Mouse (Mus musculus): ENCODE results near the gene Fam102b.

Gene Fam102b

GRCm38 (mm10) chr3:109021720-109022516 lies 5.5 kb downstream of the Fam102b start:
- in situ Hi-C loops (cut with MboI; ENCODE audit: low pct_unique_long_range_greater_than_20kb in 1 of 2, low sequenced_read_pairs in 2 of 2, unreplicated experiment in 1 of 2) = no loop called here

- in situ Hi-C loops (cut with MboI; ENCODE audit: low pct_unique_long_range_greater_than_20kb in 1 of 2, low sequenced_read_pairs in 2 of 2, unreplicated experiment in 1 of 2) = no loop called here
Measured at GRCm38 (mm10) chr3:109018336-109018735, 9.1 kb downstream of the Fam102b start.

DNA sequence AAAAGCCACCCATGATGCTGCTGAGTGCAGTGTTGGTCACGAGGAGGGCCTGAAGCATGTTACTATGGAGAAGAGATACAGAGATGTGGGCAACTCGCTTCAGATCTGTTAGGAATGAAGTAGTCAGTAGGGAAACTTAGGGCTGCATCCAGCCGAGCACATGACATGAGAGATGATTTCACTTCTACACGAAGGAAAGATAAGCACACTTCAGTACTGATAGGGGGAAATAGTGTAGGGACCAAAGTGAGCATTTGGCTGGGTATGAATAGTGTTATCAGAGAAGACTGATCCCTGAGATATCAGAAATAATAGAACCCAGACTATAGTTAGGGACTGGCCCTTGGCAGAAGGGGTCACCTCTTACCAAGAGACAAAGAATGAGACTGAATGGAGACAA lies 14.8 kb downstream of the Fam102b start:
- in situ Hi-C loops (cut with MboI; ENCODE audit: low pct_unique_long_range_greater_than_20kb in 1 of 2, low sequenced_read_pairs in 2 of 2, unreplicated experiment in 1 of 2) = no loop called here

DNA sequence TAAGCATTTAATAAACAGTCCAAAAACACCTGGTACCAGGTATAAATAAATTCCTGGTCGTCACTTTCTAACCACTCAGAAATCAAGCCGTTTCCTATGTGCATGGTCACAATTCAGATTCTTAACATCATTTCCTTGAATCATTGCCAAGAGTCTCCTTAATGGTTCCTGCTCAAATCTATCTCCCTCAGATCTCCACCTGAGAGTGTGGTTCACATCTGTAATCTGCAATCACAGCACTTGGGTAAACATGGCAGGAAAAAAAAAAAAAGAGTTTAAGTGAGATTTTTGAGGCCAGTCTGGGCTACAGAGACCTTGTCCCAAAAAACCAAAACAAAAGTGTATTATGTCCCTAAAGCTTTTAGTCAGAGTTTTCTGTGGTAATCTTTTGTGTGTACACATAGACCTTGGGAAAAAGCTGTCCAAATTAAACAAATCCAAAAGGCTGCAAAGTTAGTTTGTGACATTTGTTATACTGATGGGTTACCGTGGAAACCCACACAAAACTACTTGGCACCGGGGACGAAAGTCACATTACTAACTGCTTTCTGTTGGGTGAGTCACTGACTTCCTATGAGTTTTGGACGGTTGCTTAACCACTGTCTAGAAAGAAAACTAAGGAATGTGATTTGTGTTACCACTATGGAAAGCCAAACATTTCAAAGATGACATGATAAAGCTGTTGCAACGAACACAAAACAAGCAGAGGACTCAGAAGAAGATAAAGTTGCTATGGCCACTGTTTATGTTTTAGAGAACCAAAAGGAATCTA lies 16.7 kb downstream of the Fam102b start:
- in situ Hi-C loops (cut with MboI; ENCODE audit: low pct_unique_long_range_greater_than_20kb in 1 of 2, low sequenced_read_pairs in 2 of 2, unreplicated experiment in 1 of 2) = no loop called here

- in situ Hi-C loops (cut with MboI; ENCODE audit: low pct_unique_long_range_greater_than_20kb in 1 of 2, low sequenced_read_pairs in 2 of 2, unreplicated experiment in 1 of 2) = no loop called here
Measured at GRCm38 (mm10) chr3:109008180-109008579, 19.2 kb downstream of the Fam102b start.

- in situ Hi-C loops (cut with MboI; ENCODE audit: low pct_unique_long_range_greater_than_20kb in 1 of 2, low sequenced_read_pairs in 2 of 2, unreplicated experiment in 1 of 2) = no loop called here
Measured at GRCm38 (mm10) chr3:109005777-109006176, 21.6 kb downstream of the Fam102b start.

DNA sequence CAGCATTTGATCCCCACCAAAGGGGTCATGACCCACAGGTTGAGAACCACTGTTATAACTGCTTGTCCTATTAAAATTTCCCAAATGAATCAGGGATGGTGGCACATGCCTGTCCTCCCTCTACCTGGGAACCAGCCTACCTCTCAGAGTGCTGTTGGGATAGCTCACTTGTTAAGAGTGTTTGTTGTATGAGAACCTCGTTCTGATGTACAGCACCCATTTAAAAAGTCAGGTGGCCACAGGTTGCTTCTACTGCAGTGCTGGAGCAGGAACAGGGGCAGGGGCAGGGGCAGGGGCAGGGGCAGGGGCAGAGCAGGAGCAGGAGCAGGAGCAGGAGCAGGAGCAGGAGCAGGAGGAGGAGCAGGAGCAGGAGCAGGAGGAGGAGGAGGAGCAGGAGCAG lies 28.2 kb downstream of the Fam102b start:
- in situ Hi-C loops (cut with MboI; ENCODE audit: low pct_unique_long_range_greater_than_20kb in 1 of 2, low sequenced_read_pairs in 2 of 2, unreplicated experiment in 1 of 2) = no loop called here

DNA sequence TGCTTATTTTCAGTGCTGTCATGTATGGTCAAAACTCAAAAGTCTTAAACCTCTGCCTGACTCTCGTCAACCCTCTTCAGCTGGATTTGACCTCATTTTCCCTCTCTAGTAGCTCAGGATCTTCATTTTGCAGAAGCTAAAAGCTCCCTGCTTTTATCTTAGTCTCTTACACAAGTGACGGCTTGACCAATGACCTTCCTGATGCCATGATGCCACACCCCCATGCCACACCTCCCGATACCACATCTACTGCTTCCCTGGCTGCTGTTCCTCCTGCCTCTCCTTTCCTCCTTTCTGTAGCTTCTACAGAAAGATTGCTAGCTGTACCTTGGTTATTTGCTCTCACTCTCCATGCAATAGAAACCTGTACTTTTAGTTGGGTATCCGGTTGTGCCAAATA lies 29.6 kb downstream of the Fam102b start:
- in situ Hi-C loops (cut with MboI; ENCODE audit: low pct_unique_long_range_greater_than_20kb in 1 of 2, low sequenced_read_pairs in 2 of 2, unreplicated experiment in 1 of 2) = no loop called here

DNA sequence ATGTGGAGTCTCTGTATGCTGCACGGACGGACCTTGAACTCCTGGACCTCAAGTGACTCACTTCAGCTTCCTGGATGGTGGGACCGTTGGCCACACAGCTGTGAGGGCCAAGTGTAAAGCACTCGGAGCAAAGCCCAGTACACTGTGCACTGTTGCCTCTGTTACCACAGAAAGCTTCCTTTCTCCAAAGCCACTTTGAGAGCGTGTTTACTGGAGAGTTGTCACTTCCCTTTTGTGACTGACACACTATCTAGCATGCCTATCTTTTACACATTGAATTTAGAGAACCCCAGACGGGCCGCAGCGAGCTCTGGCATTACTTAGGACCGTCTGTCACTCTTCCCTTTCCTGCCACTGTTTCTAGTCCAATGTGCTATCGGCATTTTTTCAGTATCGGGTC lies 30.1 kb downstream of the Fam102b start:
- in situ Hi-C loops (cut with MboI; ENCODE audit: low pct_unique_long_range_greater_than_20kb in 1 of 2, low sequenced_read_pairs in 2 of 2, unreplicated experiment in 1 of 2) = no loop called here

GRCm38 (mm10) chr3:108995379-108995778 lies 32.0 kb downstream of the Fam102b start:
- in situ Hi-C loops (cut with MboI; ENCODE audit: low pct_unique_long_range_greater_than_20kb in 1 of 2, low sequenced_read_pairs in 2 of 2, unreplicated experiment in 1 of 2) = no loop called here

DNA sequence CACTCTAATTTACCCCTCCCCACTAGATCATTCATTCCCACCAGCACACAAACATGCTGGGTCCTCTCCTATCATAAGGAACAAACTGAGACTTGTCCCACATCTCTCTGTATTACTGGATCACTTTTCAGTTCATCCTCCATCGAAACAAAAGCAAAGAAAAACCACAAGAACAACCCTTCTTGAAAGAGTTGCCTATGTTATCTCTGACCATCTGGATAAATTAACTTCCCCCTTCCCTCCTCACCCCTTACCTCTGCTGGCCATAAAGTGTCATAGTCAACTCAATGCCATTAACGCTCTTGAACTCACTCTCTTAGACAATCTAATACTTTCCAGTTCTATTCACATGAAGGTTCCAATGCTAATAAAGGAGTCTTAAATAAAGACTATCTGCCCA lies 32.9 kb downstream of the Fam102b start:
- in situ Hi-C loops (cut with MboI; ENCODE audit: low pct_unique_long_range_greater_than_20kb in 1 of 2, low sequenced_read_pairs in 2 of 2, unreplicated experiment in 1 of 2) = no loop called here

- in situ Hi-C loops (cut with MboI; ENCODE audit: low pct_unique_long_range_greater_than_20kb in 1 of 2, low sequenced_read_pairs in 2 of 2, unreplicated experiment in 1 of 2) = no loop called here
Measured at GRCm38 (mm10) chr3:108989971-108990548, 37.3 kb downstream of the Fam102b start.

DNA sequence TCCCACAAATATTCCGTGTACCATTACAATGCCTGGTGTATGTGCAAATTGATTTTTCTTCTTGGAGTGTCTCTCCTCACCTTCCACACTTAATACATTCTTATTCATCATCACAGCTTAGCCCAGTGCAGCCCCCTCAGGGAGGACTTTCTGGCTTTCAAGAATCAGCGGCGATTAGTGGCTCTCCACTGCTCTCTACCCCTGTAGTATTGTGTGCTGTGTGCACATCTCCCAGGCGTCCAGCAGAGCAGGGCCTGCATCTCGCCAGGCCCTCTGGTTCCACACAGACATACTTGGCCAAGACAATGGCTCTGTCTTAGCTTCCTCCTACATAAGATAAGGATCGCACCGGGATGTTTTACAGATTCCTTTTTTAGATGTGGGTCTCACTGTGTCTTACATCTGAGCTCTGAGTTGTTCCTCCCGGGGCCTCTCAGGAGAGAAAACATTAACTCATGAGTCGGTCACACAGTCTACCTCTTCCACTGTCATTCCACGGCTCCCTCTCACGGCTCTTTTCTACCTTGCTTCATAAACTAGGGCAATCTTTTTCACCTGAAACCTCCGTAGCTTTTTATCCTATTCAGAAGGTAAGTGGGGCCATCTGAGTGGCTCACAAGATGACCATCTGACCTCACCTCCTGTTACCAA lies 40.3 kb downstream of the Fam102b start:
- in situ Hi-C loops (cut with MboI; ENCODE audit: low pct_unique_long_range_greater_than_20kb in 1 of 2, low sequenced_read_pairs in 2 of 2, unreplicated experiment in 1 of 2) = no loop called here

DNA sequence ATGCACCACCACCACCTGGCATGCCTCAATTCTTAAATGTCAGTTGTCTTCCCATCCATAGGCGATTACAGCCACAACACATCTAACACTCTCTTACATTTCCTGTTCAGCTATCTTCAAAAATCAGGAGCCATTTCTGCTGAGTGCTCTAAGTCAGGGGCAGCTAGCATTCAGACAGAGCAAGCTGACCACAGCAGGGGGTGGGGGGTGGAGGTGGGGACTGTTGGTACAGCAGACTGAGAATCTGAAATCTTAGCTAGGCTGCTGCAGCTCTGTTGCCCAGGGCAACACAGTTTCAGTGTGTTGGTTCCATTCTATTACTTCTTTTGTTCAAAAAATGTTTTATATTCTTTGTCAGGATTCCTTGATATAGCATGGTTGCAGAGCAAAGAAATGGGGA lies 40.9 kb downstream of the Fam102b start:
- in situ Hi-C loops (cut with MboI; ENCODE audit: low pct_unique_long_range_greater_than_20kb in 1 of 2, low sequenced_read_pairs in 2 of 2, unreplicated experiment in 1 of 2) = no loop called here

- in situ Hi-C loops (cut with MboI; ENCODE audit: low pct_unique_long_range_greater_than_20kb in 1 of 2, low sequenced_read_pairs in 2 of 2, unreplicated experiment in 1 of 2) = no loop called here
Measured at GRCm38 (mm10) chr3:108983989-108984388, 43.4 kb downstream of the Fam102b start.

GRCm38 (mm10) chr3:108981946-108982345 lies 45.5 kb downstream of the Fam102b start:
- in situ Hi-C loops (cut with MboI; ENCODE audit: low pct_unique_long_range_greater_than_20kb in 1 of 2, low sequenced_read_pairs in 2 of 2, unreplicated experiment in 1 of 2) = no loop called here

DNA sequence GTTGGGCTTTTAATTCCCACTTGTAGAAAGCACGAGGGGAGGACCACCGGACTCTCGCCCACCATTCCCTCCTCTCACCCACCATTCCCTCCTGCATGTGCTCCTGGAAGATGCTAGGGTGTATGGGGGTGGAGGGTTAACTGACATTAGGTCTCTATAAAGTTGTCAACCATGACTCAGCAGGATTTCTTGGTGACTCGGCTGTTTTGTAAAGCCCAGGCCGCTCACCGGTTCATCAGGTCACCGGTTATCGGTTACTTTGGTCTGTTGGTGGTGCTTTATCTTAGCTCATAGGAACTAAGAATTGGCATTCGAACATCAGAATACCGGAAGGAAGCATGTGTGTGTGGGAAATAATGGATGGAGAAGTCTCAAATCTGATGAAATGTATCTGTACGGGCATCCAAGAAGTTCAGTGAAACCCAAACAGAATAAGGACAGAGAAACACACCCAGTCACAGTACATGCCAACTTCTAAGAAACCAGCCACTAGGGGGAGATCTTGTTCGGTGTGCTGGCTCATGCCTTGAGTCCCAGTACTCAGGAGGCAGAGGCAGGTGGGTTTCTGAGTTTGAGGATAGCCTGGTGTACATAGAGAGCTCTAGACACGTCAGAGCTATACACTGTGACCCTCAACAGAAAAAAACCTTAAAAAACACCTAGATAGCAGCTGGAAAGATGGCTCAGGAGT lies 49.9 kb downstream of the Fam102b start:
- in situ Hi-C loops (cut with MboI; ENCODE audit: low pct_unique_long_range_greater_than_20kb in 1 of 2, low sequenced_read_pairs in 2 of 2, unreplicated experiment in 1 of 2) = no loop called here

DNA sequence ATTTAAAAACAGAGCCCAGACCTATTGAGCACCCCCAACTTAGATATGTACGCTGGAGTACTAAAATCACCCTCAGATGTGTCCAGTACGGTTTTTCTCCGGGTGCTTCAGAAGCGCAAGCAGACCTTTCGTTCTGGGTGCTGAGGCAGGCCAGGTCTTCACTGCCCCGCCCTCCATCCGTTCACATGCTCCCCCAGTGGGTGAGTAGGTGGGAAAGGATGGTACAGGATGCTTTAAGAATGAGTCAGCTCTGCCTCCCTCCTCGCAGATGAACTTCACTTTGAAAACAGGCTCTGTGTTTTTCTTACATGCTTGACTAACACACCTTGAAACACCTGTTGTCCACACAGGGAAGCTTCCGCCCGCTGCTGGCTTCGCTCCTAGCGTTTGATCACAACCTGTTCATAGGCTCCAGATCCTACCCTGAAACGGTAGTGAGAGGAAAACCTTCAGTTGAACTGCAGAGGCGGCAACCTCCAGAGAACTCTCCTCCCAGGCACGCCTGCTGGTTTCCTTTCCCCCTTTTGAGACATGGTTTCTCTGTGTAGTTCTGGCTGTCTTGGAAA lies 52.4 kb downstream of the Fam102b start:
- in situ Hi-C loops (cut with MboI; ENCODE audit: low pct_unique_long_range_greater_than_20kb in 1 of 2, low sequenced_read_pairs in 2 of 2, unreplicated experiment in 1 of 2) = no loop called here
